In the genomic region with DNA sequence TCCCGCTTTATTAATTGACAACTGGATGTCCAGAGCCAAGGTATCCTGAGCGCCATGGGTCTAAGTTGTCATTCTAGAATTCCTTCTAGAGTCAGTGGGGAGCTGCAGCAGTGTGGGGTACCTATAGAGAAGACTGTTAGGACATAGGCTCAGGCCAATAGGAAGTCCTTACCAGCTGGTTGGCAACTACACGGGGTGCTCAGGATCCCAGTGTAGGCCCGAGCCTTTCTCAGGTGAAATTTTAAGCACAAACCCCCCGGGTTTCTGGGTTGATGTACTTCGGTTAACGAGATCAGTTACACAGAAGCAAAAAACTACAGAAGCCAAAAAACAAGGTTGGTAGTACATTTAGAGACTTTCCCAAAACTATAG, we compare ENCODE assay signal across 9 mouse cellular contexts. TPM values are rescaled to one million over a fixed set of nuclear protein-coding genes. Genes with fewer than 3 reads are reported as not detected.
DNase-seq lines count a peak whose midpoint lies in the region; ATAC-seq lines count a peak whose summit lies in the region.
"Had no signal": no experiment of that assay in that cellular context is flagged by ENCODE, and none has a peak within 500 bp of the region (broad histone marks: within the 10 kb centered on the region; RNA-seq: fewer than 3 reads in every experiment).

No protein-coding gene starts in this region.

- ATAC-seq in intestine, embryonic 15.5 days, result no peak
- ATAC-seq in intestine, embryonic 16.5 days, result no peak
- ATAC-seq in neural tube, embryonic 13.5 days (ENCODE audit: low read depth), result no peak
- no peak for ATAC-seq in neural tube, embryonic 15.5 days (ENCODE audit: low FRiP score)
- ATAC-seq in forebrain, embryonic 15.5 days (replicated peaks), result 0 out of 2 replicates have a peak, but pooled peaks have one; percentile 23
- no peak for ATAC-seq in stomach, embryonic 16.5 days (ENCODE audit: insufficient read depth, low FRiP score)

- 71% methylated on average over 7 of the region's 7 CpGs for WGBS in intestine, embryonic 15.5 days
- 74% methylated on average over 7 of the region's 7 CpGs for WGBS in intestine, embryonic 16.5 days
- 72% methylated on average over 7 of the region's 7 CpGs for WGBS in neural tube, embryonic 13.5 days
- 68% methylated on average over 7 of the region's 7 CpGs for WGBS in neural tube, embryonic 15.5 days
- 58% methylated on average over 7 of the region's 7 CpGs for WGBS in forebrain, embryonic 15.5 days
- 73% methylated on average over 7 of the region's 7 CpGs for WGBS in stomach, embryonic 16.5 days

- H3K9ac ChIP-seq in intestine, embryonic 15.5 days, result no peak overlapping the region
- H3K9ac ChIP-seq in intestine, embryonic 16.5 days (ENCODE audit: low read depth, low read length), result no peak overlapping the region
- no peak overlapping the region for H3K9ac ChIP-seq in neural tube, embryonic 13.5 days
- no peak overlapping the region for H3K9ac ChIP-seq in neural tube, embryonic 15.5 days (replicated peaks)
- no peak overlapping the region for H3K9ac ChIP-seq in forebrain, embryonic 15.5 days (replicated peaks)
- 0 out of 2 replicates have a peak overlapping the region, but pooled peaks have one; percentile 9 for H3K9ac ChIP-seq in stomach, embryonic 16.5 days (ENCODE audit: low read length)
- H3K9ac ChIP-seq: neural tube, embryonic 12.5 days had no signal

- H3K27me3 ChIP-seq in intestine, embryonic 15.5 days (replicated peaks), result no peaks in the 10 kb centered on the region
- H3K27me3 ChIP-seq in intestine, embryonic 16.5 days (replicated peaks; ENCODE audit: control insufficient read depth, insufficient read depth, low read length), result no peaks in the 10 kb centered on the region
- no peaks in the 10 kb centered on the region for H3K27me3 ChIP-seq in neural tube, embryonic 13.5 days
- H3K27me3 ChIP-seq in neural tube, embryonic 15.5 days (replicated peaks), result no peaks in the 10 kb centered on the region
- H3K27me3 ChIP-seq in forebrain, embryonic 15.5 days, result no peaks in the 10 kb centered on the region
- H3K27me3 ChIP-seq in stomach, embryonic 16.5 days (ENCODE audit: control insufficient read depth, insufficient read depth, low read length), result no peaks in the 10 kb centered on the region

- H3K4me3 ChIP-seq in intestine, embryonic 15.5 days (replicated peaks), result no peak overlapping the region
- no peak overlapping the region for H3K4me3 ChIP-seq in intestine, embryonic 16.5 days (ENCODE audit: low read length)
- H3K4me3 ChIP-seq in neural tube, embryonic 13.5 days, result no peak overlapping the region
- no peak overlapping the region for H3K4me3 ChIP-seq in neural tube, embryonic 15.5 days (replicated peaks)
- no peak overlapping the region for H3K4me3 ChIP-seq in forebrain, embryonic 15.5 days
- H3K4me3 ChIP-seq in stomach, embryonic 16.5 days (replicated peaks; ENCODE audit: low read length), result no peak overlapping the region
- H3K4me3 ChIP-seq: neural tube, embryonic 12.5 days had no signal

- no peaks in the 10 kb centered on the region for H3K9me3 ChIP-seq in intestine, embryonic 15.5 days
- H3K9me3 ChIP-seq in intestine, embryonic 16.5 days (ENCODE audit: control insufficient read depth, low read length), result no peaks in the 10 kb centered on the region
- H3K9me3 ChIP-seq in neural tube, embryonic 13.5 days, result no peaks in the 10 kb centered on the region
- no peaks in the 10 kb centered on the region for H3K9me3 ChIP-seq in neural tube, embryonic 15.5 days (replicated peaks)
- no peaks in the 10 kb centered on the region for H3K9me3 ChIP-seq in forebrain, embryonic 15.5 days
- H3K9me3 ChIP-seq in stomach, embryonic 16.5 days (replicated peaks; ENCODE audit: control insufficient read depth, low read length), result no peaks in the 10 kb centered on the region
- H3K9me3 ChIP-seq: neural tube, embryonic 12.5 days had no signal

- H3K4me2 ChIP-seq in intestine, embryonic 15.5 days (replicated peaks), result no peak overlapping the region
- no peak overlapping the region for H3K4me2 ChIP-seq in intestine, embryonic 16.5 days (ENCODE audit: low read depth, low read length)
- H3K4me2 ChIP-seq in neural tube, embryonic 13.5 days, result no peak overlapping the region
- H3K4me2 ChIP-seq in neural tube, embryonic 15.5 days, result no peak overlapping the region
- H3K4me2 ChIP-seq in forebrain, embryonic 15.5 days (replicated peaks), result no peak overlapping the region; the same call in 1 of the 2 replicates
- H3K4me2 ChIP-seq in stomach, embryonic 16.5 days (ENCODE audit: low read depth, low read length), result no peak overlapping the region

- H3K36me3 ChIP-seq in intestine, embryonic 15.5 days, result peaks cover 2% of the 10 kb centered on the region; the same call in 1 of the 2 replicates
- H3K36me3 ChIP-seq in intestine, embryonic 16.5 days (ENCODE audit: control insufficient read depth, insufficient read depth, low read length), result no peaks in the 10 kb centered on the region
- no peaks in the 10 kb centered on the region for H3K36me3 ChIP-seq in neural tube, embryonic 13.5 days
- H3K36me3 ChIP-seq in neural tube, embryonic 15.5 days, result no peaks in the 10 kb centered on the region
- no peaks in the 10 kb centered on the region for H3K36me3 ChIP-seq in forebrain, embryonic 15.5 days
- H3K36me3 ChIP-seq in stomach, embryonic 16.5 days (ENCODE audit: control insufficient read depth, insufficient read depth, low read length), result no peaks in the 10 kb centered on the region
- H3K36me3 ChIP-seq: neural tube, embryonic 12.5 days had no signal

- peaks cover 42% of the 10 kb centered on the region for H3K4me1 ChIP-seq in intestine, embryonic 15.5 days (replicated peaks)
- peaks cover 40% of the 10 kb centered on the region for H3K4me1 ChIP-seq in intestine, embryonic 16.5 days (ENCODE audit: control insufficient read depth, insufficient read depth, low read length)
- H3K4me1 ChIP-seq in neural tube, embryonic 13.5 days (replicated peaks), result peaks cover 40% of the 10 kb centered on the region
- peaks cover 37% of the 10 kb centered on the region for H3K4me1 ChIP-seq in neural tube, embryonic 15.5 days
- peaks cover 28% of the 10 kb centered on the region for H3K4me1 ChIP-seq in forebrain, embryonic 15.5 days
- peaks cover 26% of the 10 kb centered on the region for H3K4me1 ChIP-seq in stomach, embryonic 16.5 days (ENCODE audit: control insufficient read depth, insufficient read depth, low read length)

- no peak for DNase-seq in thymus, postnatal 36 days
- DNase-seq: lung, postnatal 14 days had no signal

- peak overlapping the region; percentile 23; the same call in 1 of the 2 replicates for H3K27ac ChIP-seq in intestine, embryonic 15.5 days
- H3K27ac ChIP-seq in intestine, embryonic 16.5 days (ENCODE audit: low read length), result no peak overlapping the region
- peak overlapping the region; percentile 59 for H3K27ac ChIP-seq in neural tube, embryonic 13.5 days (replicated peaks)
- H3K27ac ChIP-seq in neural tube, embryonic 15.5 days (replicated peaks), result no peak overlapping the region
- peak overlapping the region; percentile 55 for H3K27ac ChIP-seq in forebrain, embryonic 15.5 days (replicated peaks)
- peak overlapping the region; percentile 63 for H3K27ac ChIP-seq in stomach, embryonic 16.5 days (ENCODE audit: low read length)
- H3K27ac ChIP-seq: neural tube, embryonic 12.5 days had no signal

RNA-seq across cellular contexts. Expression of gene Scyl1, which starts 51.6 kb away (rescaled TPM):
- 60.6 and 60.9 TPM in 2 replicates for polyA plus RNA-seq in intestine, embryonic 15.5 days (2015; fragmentation: Nextera tagmentation; extraction: Ambion mirVana)
- 58.9 and 64.3 TPM in 2 replicates for polyA plus RNA-seq in intestine, embryonic 16.5 days (2015; fragmentation: Nextera tagmentation; extraction: Ambion mirVana)
- polyA plus RNA-seq in neural tube, embryonic 13.5 days (2015; fragmentation: Nextera tagmentation; extraction: Ambion mirVana), result 66.7 and 69.8 TPM in 2 replicates
- polyA plus RNA-seq in neural tube, embryonic 15.5 days (2015; fragmentation: Nextera tagmentation; extraction: Ambion mirVana), result 81.6 and 83.1 TPM in 2 replicates
- 66.9 and 67.9 TPM in 2 replicates for polyA plus RNA-seq in forebrain, embryonic 15.5 days (2015; fragmentation: Nextera tagmentation; extraction: Ambion mirVana)
- 66.3 and 67.8 TPM in 2 replicates for polyA plus RNA-seq in stomach, embryonic 16.5 days (2015; fragmentation: Nextera tagmentation; extraction: Ambion mirVana)

RNA-seq across cellular contexts. Expression of gene Frmd8, which starts 52.3 kb away (rescaled TPM):
- polyA plus RNA-seq in intestine, embryonic 15.5 days (2015; fragmentation: Nextera tagmentation; extraction: Ambion mirVana), result 26.9 and 28.0 TPM in 2 replicates
- polyA plus RNA-seq in intestine, embryonic 16.5 days (2015; fragmentation: Nextera tagmentation; extraction: Ambion mirVana), result 31.1 and 31.7 TPM in 2 replicates
- 21.1 and 23.3 TPM in 2 replicates for polyA plus RNA-seq in neural tube, embryonic 13.5 days (2015; fragmentation: Nextera tagmentation; extraction: Ambion mirVana)
- polyA plus RNA-seq in neural tube, embryonic 15.5 days (2015; fragmentation: Nextera tagmentation; extraction: Ambion mirVana), result 13.8 and 23.4 TPM in 2 replicates
- 19.5 and 23.3 TPM in 2 replicates for polyA plus RNA-seq in forebrain, embryonic 15.5 days (2015; fragmentation: Nextera tagmentation; extraction: Ambion mirVana)
- 27.4 and 29.5 TPM in 2 replicates for polyA plus RNA-seq in stomach, embryonic 16.5 days (2015; fragmentation: Nextera tagmentation; extraction: Ambion mirVana)

RNA-seq across cellular contexts. Expression of gene Slc25a45, which starts 54.8 kb away (rescaled TPM):
- 3.5 and 4.2 TPM in 2 replicates for polyA plus RNA-seq in intestine, embryonic 15.5 days (2015; fragmentation: Nextera tagmentation; extraction: Ambion mirVana)
- polyA plus RNA-seq in intestine, embryonic 16.5 days (2015; fragmentation: Nextera tagmentation; extraction: Ambion mirVana), result 3.4 and 4.1 TPM in 2 replicates
- polyA plus RNA-seq in neural tube, embryonic 13.5 days (2015; fragmentation: Nextera tagmentation; extraction: Ambion mirVana), result 1.6 and 2.3 TPM in 2 replicates
- 2.0 and 3.9 TPM in 2 replicates for polyA plus RNA-seq in neural tube, embryonic 15.5 days (2015; fragmentation: Nextera tagmentation; extraction: Ambion mirVana)
- 1.2 and 1.7 TPM in 2 replicates for polyA plus RNA-seq in forebrain, embryonic 15.5 days (2015; fragmentation: Nextera tagmentation; extraction: Ambion mirVana)
- 5.1 and 5.5 TPM in 2 replicates for polyA plus RNA-seq in stomach, embryonic 16.5 days (2015; fragmentation: Nextera tagmentation; extraction: Ambion mirVana)

Comparison
In these comparisons a context has a peak if more than half of its experiments do, and no peak if none do; other contexts are left out.
1. H3K27ac ChIP-seq: peak in intestine, embryonic 15.5 days (single experiment), neural tube, embryonic 13.5 days (single experiment), forebrain, embryonic 15.5 days (single experiment) and stomach, embryonic 16.5 days (single experiment); none in intestine, embryonic 16.5 days (single experiment) and neural tube, embryonic 15.5 days (single experiment).